Mouse (Mus musculus) liver, embryonic 12.5 days (tissue): ENCODE measurements around the gene Npr2. TPM values are rescaled to one million over a fixed set of nuclear protein-coding genes. Genes with fewer than 3 reads are reported as not detected.

Experiments used
- ATAC-seq: fragments of 200-750 bp; cut with Nextera tagmentation; 2 replicates; pipeline ENCODE4 v1.8.0; 2017; ENCODE audit warnings: moderate number of reproducible peaks, mild to moderate bottlenecking, moderate library complexity
- H3K27ac ChIP-seq: fragments of 300-500 bp; sonication (generic); 2 replicates; pipeline ENCODE4 v1.5.1; 2016; ENCODE audit warnings: mild to moderate bottlenecking
- H3K27me3 ChIP-seq: fragments of 300-500 bp; sonication (generic); replicated peaks from 2 replicates; pipeline ENCODE4 v1.6.1; 2016; ENCODE audit warnings: mild to moderate bottlenecking, moderate library complexity
- H3K36me3 ChIP-seq: fragments of 300-500 bp; sonication (generic); 2 replicates; pipeline ENCODE4 v1.6.1; 2016; ENCODE audit warnings: mild to moderate bottlenecking, moderate library complexity
- H3K4me1 ChIP-seq: fragments of 300-500 bp; sonication (generic); 2 replicates; pipeline ENCODE4 v1.6.1; 2016
- H3K4me2 ChIP-seq: fragments of 300-500 bp; sonication (generic); 2 replicates; pipeline ENCODE4 v1.6.1; 2016; ENCODE audit warnings: mild to moderate bottlenecking, moderate library complexity
- H3K4me3 ChIP-seq: fragments of 300-500 bp; sonication (generic); 2 replicates; pipeline ENCODE4 v1.5.1; 2016; ENCODE audit warnings: mild to moderate bottlenecking, moderate library complexity
- H3K9ac ChIP-seq: fragments of 300-500 bp; sonication (generic); 2 replicates; pipeline ENCODE4 v1.6.1; 2016; ENCODE audit warnings: mild to moderate bottlenecking, moderate library complexity
- H3K9me3 ChIP-seq: fragments of 300-500 bp; sonication (generic); replicated peaks from 2 replicates; pipeline ENCODE4 v1.6.1; 2016; ENCODE audit warnings: mild to moderate bottlenecking, moderate library complexity
- WGBS: fragments of 180-500 bp; shearing (Covaris S2); methylation state at CpG from one replicate; pipeline ENCODE4 v1.1.7; 2016; ENCODE audit not compliant: insufficient replicate concordance; 5-methylcytosine and 5-hydroxymethylcytosine counted together
- microRNA-seq: library from miRNA; unstranded; fragments of <30 nt; microRNA quantifications from one replicate; pipeline ENCODE4, GENCODE M21; 2017
- polyA plus RNA-seq: library from polyadenylated mRNA; unstranded; fragments of >200 nt; fragmentation: Nextera tagmentation; extraction: Ambion mirVana; gene quantifications from 2 replicates; pipeline ENCODE4 v1.2.1, GENCODE M21; 2016

Gene Npr2
- polyA plus RNA-seq, 1 experiment from 2014 or later = 1.5 TPM

DNA sequence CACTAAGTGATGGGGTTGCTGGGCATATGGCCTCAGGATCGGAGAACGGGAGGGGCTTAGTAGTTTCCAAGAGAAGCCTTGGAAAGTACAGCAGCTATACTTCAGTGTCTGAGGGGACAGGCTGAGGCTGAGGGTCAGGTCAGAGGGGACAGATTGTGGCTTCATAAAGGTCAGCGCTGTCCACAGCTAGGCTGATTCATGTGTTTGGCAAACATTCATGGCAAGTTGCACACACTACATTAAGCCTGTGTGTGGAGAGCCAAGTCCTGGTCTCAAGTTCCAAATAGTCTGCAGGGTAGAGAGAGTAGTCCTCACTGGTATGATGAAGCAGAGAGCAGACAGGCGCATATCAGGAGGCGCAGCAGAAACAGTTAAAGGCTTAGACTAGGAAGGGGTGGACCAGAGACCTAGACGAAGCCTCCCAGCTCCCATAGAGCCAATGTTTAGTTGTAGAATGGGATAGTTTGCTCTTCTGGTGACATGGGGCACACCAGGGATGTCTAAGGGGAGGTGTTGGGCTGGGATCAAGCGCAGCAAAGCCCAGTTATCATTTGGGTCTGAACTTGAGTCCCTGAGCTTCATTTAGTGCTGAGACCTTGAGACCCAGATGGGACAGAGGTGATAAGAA lies 47.8 kb downstream of the Npr2 start:
- H3K4me2 ChIP-seq = no peak overlapping the region
- H3K9ac ChIP-seq = no peak overlapping the region
- H3K4me3 ChIP-seq = no peak overlapping the region
- 0 out of 2 replicates have a peak, but pooled peaks cover 7% of the 10 kb centered on the region for H3K27me3 ChIP-seq
- H3K9me3 ChIP-seq = no peaks in the 10 kb centered on the region
- no peak for ATAC-seq
- H3K36me3 ChIP-seq = no peaks in the 10 kb centered on the region
- H3K27ac ChIP-seq = no peak overlapping the region
- no peaks in the 10 kb centered on the region for H3K4me1 ChIP-seq
- 74% methylated on average over 7 of the region's 7 CpGs for WGBS

DNA sequence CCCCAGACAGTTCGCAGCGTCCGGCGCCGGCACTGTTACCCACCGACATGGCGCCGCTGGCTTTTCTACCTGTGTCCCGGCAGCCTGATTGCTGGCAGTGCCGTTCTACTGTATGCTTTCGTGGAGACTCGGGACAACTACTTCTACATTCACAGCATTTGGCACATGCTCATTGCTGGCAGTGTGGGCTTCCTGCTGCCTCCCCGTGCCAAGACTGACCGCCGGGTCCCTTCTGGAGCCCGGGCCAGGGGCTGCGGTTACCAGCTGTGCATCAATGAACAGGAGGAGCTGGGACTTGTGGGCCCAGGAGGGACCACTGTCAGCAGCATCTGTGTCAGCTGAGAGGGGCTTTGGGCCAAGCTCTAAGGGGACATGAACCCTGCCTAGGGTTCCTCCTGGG lies 58.3 kb downstream of the Npr2 start:
- Histone ChIP-seq H3K9me3 (no peaks in the 10 kb centered on the region), H3K4me1 (peaks cover 28% of the 10 kb centered on the region), H3K4me2 (no peak overlapping the region), H3K27ac (no peak overlapping the region), H3K27me3 (peaks cover 14% of the 10 kb centered on the region), H3K36me3 (no peaks in the 10 kb centered on the region), H3K4me3 (no peak overlapping the region), H3K9ac (no peak overlapping the region)
- ATAC-seq = no peak
- 85% methylated on average over 17 of the region's 17 CpGs for WGBS

DNA sequence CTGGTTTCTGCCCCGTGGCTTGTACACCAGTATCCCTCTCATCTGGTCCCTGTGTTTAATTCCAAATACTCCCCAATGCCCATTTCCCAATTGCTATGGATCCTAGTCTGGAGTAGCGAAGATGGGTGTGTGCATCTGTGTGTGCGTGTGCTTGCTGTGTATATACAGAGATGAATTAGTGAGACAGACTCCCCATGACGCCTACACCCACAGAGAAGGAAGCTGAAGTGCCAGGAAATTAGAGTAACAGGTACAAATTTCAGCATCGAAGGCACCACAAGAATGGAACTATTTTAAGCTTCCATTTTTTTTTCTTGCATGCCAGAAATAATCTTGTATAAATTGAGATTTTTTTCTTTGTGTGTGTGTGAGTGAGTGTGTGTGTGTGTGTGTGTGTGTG lies 59.3 kb downstream of the Npr2 start:
- Histone ChIP-seq H3K27ac (no peak overlapping the region), H3K4me3 (no peak overlapping the region), H3K4me2 (no peak overlapping the region), H3K9ac (no peak overlapping the region), H3K9me3 (no peaks in the 10 kb centered on the region), H3K4me1 (peaks cover 37% of the 10 kb centered on the region), H3K36me3 (no peaks in the 10 kb centered on the region), H3K27me3 (peaks cover 14% of the 10 kb centered on the region)
- WGBS = 54% methylated on average over 5 of the region's 5 CpGs
- no peak for ATAC-seq

DNA sequence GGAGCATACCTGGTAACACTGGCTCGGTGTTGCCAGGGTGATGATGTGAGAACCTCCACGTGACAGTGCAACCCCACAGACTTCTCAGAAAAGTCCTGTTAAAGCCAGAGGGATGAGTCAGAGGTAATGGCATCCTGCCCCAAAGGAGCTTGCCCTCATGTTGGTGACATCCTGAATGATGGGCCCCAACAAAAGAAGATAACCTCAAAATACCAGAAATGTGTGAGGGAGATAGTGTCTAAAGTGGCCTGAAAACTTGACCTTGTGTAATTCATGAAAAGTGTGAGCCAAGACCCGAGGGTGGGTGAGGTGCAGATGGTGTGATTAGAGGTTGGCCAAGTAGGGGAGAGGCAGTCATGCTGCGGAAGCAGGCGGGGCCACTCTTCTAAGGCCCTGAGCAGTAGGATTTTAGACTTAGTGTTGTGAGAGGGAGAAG lies 62.1 kb downstream of the Npr2 start:
- Histone ChIP-seq H3K4me2 (no peak overlapping the region), H3K4me1 (peaks cover 37% of the 10 kb centered on the region), H3K9ac (no peak overlapping the region), H3K4me3 (no peak overlapping the region), H3K36me3 (no peaks in the 10 kb centered on the region), H3K27ac (no peak overlapping the region), H3K27me3 (peaks cover 21% of the 10 kb centered on the region), H3K9me3 (no peaks in the 10 kb centered on the region)
- WGBS = 26% methylated on average over 5 of the region's 5 CpGs
- peak; percentile 38; the same call in 1 of the 2 replicates for ATAC-seq

DNA sequence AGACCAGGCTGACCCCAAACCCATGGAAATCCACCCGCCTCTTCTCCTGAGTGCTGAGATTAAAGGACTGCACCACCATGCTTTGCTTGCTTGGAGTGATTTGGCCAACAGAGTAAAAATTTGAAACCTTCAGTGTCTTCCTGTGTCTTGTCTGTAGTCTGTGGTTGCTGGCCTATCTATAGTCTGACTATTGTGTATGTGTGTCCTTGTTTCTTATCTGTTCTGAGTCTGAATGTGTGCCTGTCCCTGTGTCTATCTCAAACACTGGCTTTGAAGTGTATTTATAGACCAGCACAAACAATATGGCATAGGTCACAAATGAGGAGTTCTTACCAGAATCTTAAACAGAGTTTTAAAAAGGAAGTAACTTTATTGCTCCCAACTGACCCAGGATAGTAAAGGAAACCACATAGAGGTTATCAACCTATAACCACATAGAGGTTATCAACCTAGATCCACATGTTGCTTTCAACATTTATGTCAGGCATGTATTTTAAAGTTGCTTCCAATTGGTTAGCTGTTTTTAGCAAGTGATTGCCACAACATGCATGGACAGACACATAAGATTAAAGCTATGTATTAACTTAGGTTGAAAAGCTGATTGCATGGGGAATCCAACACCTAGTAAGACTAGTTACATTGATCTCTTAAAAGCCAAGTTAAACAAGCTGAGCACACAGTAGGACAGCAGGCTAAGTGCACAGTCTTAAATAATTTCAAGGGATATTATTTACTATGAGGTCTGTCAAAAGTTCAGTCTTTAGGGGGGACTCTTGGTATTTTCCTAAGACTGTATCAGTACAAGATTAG lies 62.9 kb downstream of the Npr2 start:
- no peak overlapping the region for H3K4me3 ChIP-seq
- 32% methylated on average over 1 of the region's 1 CpGs for WGBS
- H3K9me3 ChIP-seq = no peaks in the 10 kb centered on the region
- no peak overlapping the region for H3K27ac ChIP-seq
- ATAC-seq = peak; percentile 52
- peaks cover 19% of the 10 kb centered on the region for H3K27me3 ChIP-seq
- peaks cover 37% of the 10 kb centered on the region for H3K4me1 ChIP-seq
- H3K36me3 ChIP-seq = no peaks in the 10 kb centered on the region
- no peak overlapping the region for H3K4me2 ChIP-seq
- no peak overlapping the region for H3K9ac ChIP-seq

DNA sequence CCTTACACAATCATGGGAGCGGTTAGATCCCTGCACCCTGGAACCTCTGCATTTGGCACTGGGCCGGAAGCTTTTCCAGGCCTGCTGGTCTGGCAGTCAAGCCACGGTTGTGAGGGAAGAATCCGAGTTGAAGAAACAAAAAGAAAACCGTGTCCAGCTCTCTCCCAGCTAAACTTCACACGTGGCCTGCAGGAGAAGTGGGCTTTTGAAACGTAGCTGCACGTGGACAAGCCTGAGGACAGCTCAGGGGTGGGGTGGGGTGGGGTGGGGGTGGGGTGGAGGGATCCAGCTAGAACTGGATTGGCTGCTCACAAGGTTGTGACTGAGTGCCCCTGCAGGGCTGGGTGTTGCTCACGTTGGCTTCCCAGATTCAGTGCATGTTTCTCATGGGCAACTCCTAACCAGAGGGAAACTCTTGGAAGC lies 63.5 kb downstream of the Npr2 start:
- no peak overlapping the region for H3K4me2 ChIP-seq
- no peaks in the 10 kb centered on the region for H3K9me3 ChIP-seq
- no peaks in the 10 kb centered on the region for H3K36me3 ChIP-seq
- peaks cover 37% of the 10 kb centered on the region for H3K4me1 ChIP-seq
- peaks cover 13% of the 10 kb centered on the region for H3K27me3 ChIP-seq
- H3K9ac ChIP-seq = no peak overlapping the region
- H3K4me3 ChIP-seq = no peak overlapping the region
- H3K27ac ChIP-seq = no peak overlapping the region
- 28% methylated on average over 9 of the region's 9 CpGs for WGBS
- peak; percentile 68; the same call in 1 of the 2 replicates for ATAC-seq

DNA sequence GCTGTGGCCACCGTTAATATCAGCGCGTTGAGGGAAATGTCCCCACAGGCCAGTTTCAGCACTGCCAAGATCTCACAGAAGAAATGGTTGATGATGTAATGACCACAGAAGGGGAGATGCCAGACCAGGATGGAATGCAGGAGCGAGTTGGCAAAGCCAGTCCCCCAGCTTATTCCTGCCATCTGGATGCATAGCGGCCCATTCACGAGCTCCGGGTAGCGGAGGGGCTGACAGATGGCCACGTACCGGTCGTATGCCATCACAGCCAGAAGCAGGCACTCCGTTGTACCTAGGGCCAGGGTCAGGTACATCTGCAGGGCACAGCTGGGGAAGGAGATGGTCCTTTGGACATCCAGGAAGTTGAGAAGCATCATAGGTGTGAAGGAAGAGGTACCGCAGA lies 64.8 kb downstream of the Npr2 start:
- Histone ChIP-seq H3K27ac (no peak overlapping the region), H3K27me3 (peaks cover 7% of the 10 kb centered on the region; the same call in 1 of the 2 replicates), H3K36me3 (no peaks in the 10 kb centered on the region), H3K4me3 (no peak overlapping the region), H3K9me3 (no peaks in the 10 kb centered on the region), H3K9ac (no peak overlapping the region), H3K4me1 (peaks cover 37% of the 10 kb centered on the region), H3K4me2 (no peak overlapping the region)
- no peak for ATAC-seq
- WGBS = 88% methylated on average over 13 of the region's 13 CpGs

DNA sequence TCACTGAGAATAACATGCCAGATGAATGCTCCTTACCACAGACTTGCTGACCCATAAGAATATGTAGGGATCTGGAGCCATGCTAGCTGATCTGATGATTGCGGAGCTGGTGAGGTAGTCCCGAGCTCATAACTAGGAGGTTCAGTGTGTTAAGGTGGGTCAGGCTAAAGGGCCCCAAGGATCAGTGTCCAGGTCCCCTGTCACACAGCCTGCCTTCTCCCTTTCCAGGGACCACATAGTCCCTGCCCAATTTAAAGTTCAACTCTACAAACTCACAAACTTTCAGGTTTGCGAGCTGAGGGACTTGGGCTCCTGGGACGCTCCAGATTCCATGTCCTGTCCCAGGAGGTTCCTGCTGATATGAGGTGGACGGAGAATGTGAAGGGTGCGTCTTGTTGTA lies 69.0 kb downstream of the Npr2 start, which contains the start of gene Olfr70:
Olfr70 (minus strand) TSS at position 101 of the 400 bp plus-strand sequence.
- no peaks in the 10 kb centered on the region for H3K9me3 ChIP-seq
- ATAC-seq = no peak
- H3K27me3 ChIP-seq = peaks cover 10% of the 10 kb centered on the region; the same call in 1 of the 2 replicates
- H3K27ac ChIP-seq = no peak within 1 kb of the TSS
- peaks cover 2% of the 10 kb centered on the region for H3K4me1 ChIP-seq
- H3K36me3 ChIP-seq = no peaks in the 10 kb centered on the region
- H3K4me2 ChIP-seq = no peak within 1 kb of the TSS
- no peak within 1 kb of the TSS for H3K4me3 ChIP-seq
- 67% methylated on average over 6 of the region's 6 CpGs for WGBS
- no peak within 1 kb of the TSS for H3K9ac ChIP-seq

Small RNAs within 50 kb of the gene (microRNA-seq; reads per million reads assigned to microRNA genes)
- gene Gm25262 = not detected

Other genes with a start within 250 kb of the Npr2 start
- 1.7 and 1.9 TPM in 2 replicates for gene Rusc2, start 250.0 kb upstream of the Npr2 start, polyA plus RNA-seq
- not detected in 2 replicates for gene Fam166b, start 202.8 kb upstream of the Npr2 start, polyA plus RNA-seq
- 2.8 and 3.2 TPM in 2 replicates for gene Tesk1, start 190.0 kb upstream of the Npr2 start, polyA plus RNA-seq
- 1.1 TPM in 2 replicates for gene Cd72, start 177.3 kb upstream of the Npr2 start, polyA plus RNA-seq
- gene Sit1, start 148.2 kb upstream of the Npr2 start, polyA plus RNA-seq = not detected in 2 replicates
- gene Ccdc107, start 139.0 kb upstream of the Npr2 start, polyA plus RNA-seq = 38.3 and 40.0 TPM in 2 replicates
- 32.6 and 35.8 TPM in 2 replicates for gene Arhgef39, start 132.2 kb upstream of the Npr2 start, polyA plus RNA-seq
- gene Car9, start 125.0 kb upstream of the Npr2 start, polyA plus RNA-seq = 1.2 and 1.3 TPM in 2 replicates
- 27.9 and 29.9 TPM in 2 replicates for gene Tpm2, start 108.2 kb upstream of the Npr2 start, polyA plus RNA-seq
- 17.9 and 19.7 TPM in 2 replicates for gene Creb3, start 69.6 kb upstream of the Npr2 start, polyA plus RNA-seq
- gene Tln1, start 69.2 kb upstream of the Npr2 start, polyA plus RNA-seq = 73.3 and 75.5 TPM in 2 replicates
- gene Rgp1, start 53.2 kb upstream of the Npr2 start, polyA plus RNA-seq = 17.4 and 18.0 TPM in 2 replicates
- gene Gba2, start 53.1 kb upstream of the Npr2 start, polyA plus RNA-seq = 23.5 and 23.6 TPM in 2 replicates
- gene Msmp, start 47.4 kb upstream of the Npr2 start, polyA plus RNA-seq = 1.1 TPM in 1 of 2 replicates, not detected in the other
- 0.20 and 0.36 TPM in 2 replicates for gene Spag8, start 21.7 kb downstream of the Npr2 start, polyA plus RNA-seq
- gene Hint2, start 24.5 kb downstream of the Npr2 start, polyA plus RNA-seq = 59.8 and 66.1 TPM in 2 replicates
- gene Tmem8b, start 37.0 kb downstream of the Npr2 start, polyA plus RNA-seq = 0.44 and 0.53 TPM in 2 replicates
- 1.5 and 1.8 TPM in 2 replicates for gene Fam221b, start 37.2 kb downstream of the Npr2 start, polyA plus RNA-seq
- gene Olfr70, start 68.9 kb downstream of the Npr2 start, polyA plus RNA-seq = not detected in 2 replicates
- gene Olfr71, start 78.3 kb downstream of the Npr2 start, polyA plus RNA-seq = not detected in 2 replicates
- gene Hrct1, start 95.3 kb downstream of the Npr2 start, polyA plus RNA-seq = 0.14 and 0.19 TPM in 2 replicates
- 0.02 TPM in 2 replicates for gene Spaar, start 98.1 kb downstream of the Npr2 start, polyA plus RNA-seq
- gene Olfr159, start 139.1 kb downstream of the Npr2 start, polyA plus RNA-seq = not detected in 2 replicates
- not detected in 2 replicates for gene Olfr156, start 192.0 kb downstream of the Npr2 start, polyA plus RNA-seq
- gene Olfr157, start 208.3 kb downstream of the Npr2 start, polyA plus RNA-seq = not detected in 2 replicates
- not detected in 2 replicates for gene Olfr155, start 219.6 kb downstream of the Npr2 start, polyA plus RNA-seq
- gene Reck, start 243.6 kb downstream of the Npr2 start, polyA plus RNA-seq = 5.3 and 5.8 TPM in 2 replicates